Mouse (Mus musculus) heart, postnatal 0 days (tissue): ENCODE results near the gene Zfand4. TPM values are rescaled to one million over a fixed set of nuclear protein-coding genes. Genes with fewer than 3 reads are reported as not detected.

Experiments used
- ATAC-seq: fragments of 200-750 bp; cut with Nextera tagmentation; 2 replicates; pipeline ENCODE4 v1.8.0; 2017; ENCODE audit warnings: low read depth, moderate number of reproducible peaks, moderate library complexity; ENCODE audit not compliant: insufficient read depth
- DNase-seq: peaks from one replicate; pipeline ENCODE4 v3.0.0-alpha.2; 2016; ENCODE audit warnings: low spot score
- H3K27ac ChIP-seq: fragments of 300-500 bp; sonication (generic); 2 replicates; pipeline ENCODE4 v1.5.1; 2014; ENCODE audit warnings: low read depth, mild to moderate bottlenecking
- H3K27me3 ChIP-seq: fragments of 300-500 bp; sonication (generic); 2 replicates; pipeline ENCODE4 v1.6.1; 2014; ENCODE audit warnings: low read length, mixed read lengths; ENCODE audit not compliant: control insufficient read depth, insufficient read depth
- H3K36me3 ChIP-seq: fragments of 300-500 bp; sonication (generic); replicated peaks from 2 replicates; pipeline ENCODE4 v1.6.1; 2014; ENCODE audit warnings: low read length, mixed read lengths; ENCODE audit not compliant: control insufficient read depth, insufficient read depth
- H3K4me1 ChIP-seq: fragments of 300-500 bp; sonication (generic); 2 replicates; pipeline ENCODE4 v1.6.1; 2014; ENCODE audit warnings: antibody characterized with exemption; ENCODE audit not compliant: control insufficient read depth, insufficient read depth
- H3K4me2 ChIP-seq: fragments of 300-500 bp; sonication (generic); 2 replicates; pipeline ENCODE4 v1.6.1; 2014; ENCODE audit warnings: low read depth, mild to moderate bottlenecking, low read length, moderate library complexity
- H3K4me3 ChIP-seq: fragments of 300-500 bp; sonication (generic); 2 replicates; pipeline ENCODE4 v1.5.1; 2014; ENCODE audit warnings: low read depth, low read length
- H3K9ac ChIP-seq: fragments of 300-500 bp; sonication (generic); replicated peaks from 2 replicates; pipeline ENCODE4 v1.6.1; 2014; ENCODE audit warnings: low read depth, low read length, mixed read lengths
- H3K9me3 ChIP-seq: fragments of 300-500 bp; sonication (generic); replicated peaks from 2 replicates; pipeline ENCODE4 v1.6.1; 2016; ENCODE audit warnings: low read length; ENCODE audit not compliant: control insufficient read depth
- CTCF ChIP-seq: IDR thresholded peaks from 2 replicates; pipeline ENCODE4 v1.5.1; 2016; ENCODE audit warnings: antibody characterized with exemption, control low read depth, low read depth
- EP300 ChIP-seq: IDR thresholded peaks from 2 replicates; pipeline ENCODE4 v1.6.1; 2016; ENCODE audit warnings: antibody characterized with exemption, low read depth
- WGBS: fragments of 180-500 bp; shearing (Covaris S2); extraction: QIAGEN DNeasy Blood & Tissue Kit; methylation state at CpG from one replicate; pipeline ENCODE4 v1.1.7; 2014; 5-methylcytosine and 5-hydroxymethylcytosine counted together
- polyA plus RNA-seq: library from polyadenylated mRNA; unstranded; fragments of >200 nt; fragmentation: Nextera tagmentation; extraction: Ambion mirVana; gene quantifications from 2 replicates; pipeline ENCODE4 v1.2.1, GENCODE M21; 2015
- total RNA-seq: library from RNA; depleted of rRNA; stranded (reverse); fragments of >200 nt; gene quantifications from 2 replicates; pipeline ENCODE4 v1.2.3, GENCODE M21; 2014; ENCODE audit warnings: low replicate concordance

The Zfand4 gene
- total and polyA plus RNA-seq, 2 experiments from 2014 or later = 2.1 to 4.6 TPM

DNA sequence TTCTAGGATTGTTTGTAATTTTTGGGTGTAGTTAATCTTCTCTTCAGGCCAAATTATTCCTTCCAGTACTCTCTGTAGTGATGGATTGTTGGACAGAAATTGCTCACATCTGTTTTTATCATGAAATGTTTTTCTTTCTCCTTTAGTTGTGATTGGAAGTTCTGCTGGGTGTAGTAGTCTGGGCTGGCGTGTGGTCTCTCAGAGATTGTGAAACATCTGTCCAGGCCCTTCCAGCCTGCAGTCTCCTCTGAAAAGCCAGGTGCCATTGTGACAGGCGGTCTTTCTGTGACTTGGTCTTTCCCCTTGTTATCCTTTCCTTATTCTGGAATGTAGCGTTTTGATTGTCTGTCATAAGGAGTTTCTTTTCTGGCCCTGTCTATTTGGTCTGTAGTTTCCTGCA lies 55.2 kb downstream of the Zfand4 start:
- ATAC-seq (no peak), DNase-seq (no peak)

DNA sequence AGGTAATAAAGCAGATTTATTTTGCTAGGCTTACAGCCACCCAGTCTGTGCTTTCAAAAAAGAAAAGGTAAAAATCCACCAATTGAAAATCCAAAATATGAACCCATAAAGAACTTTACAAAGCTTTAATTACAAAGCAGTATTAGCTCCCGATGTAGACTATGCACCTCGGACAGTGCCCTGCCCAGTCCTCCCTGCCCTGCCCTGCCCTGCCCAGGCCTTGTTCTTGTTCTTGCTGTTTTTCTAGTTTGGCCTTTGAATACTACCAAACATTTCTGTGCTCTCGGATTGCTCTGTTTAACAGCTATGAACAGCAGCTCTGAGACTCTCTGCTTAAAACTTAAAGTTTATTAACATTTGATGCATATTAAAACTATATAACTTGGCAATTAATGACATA lies 62.6 kb downstream of the Zfand4 start:
- Histone ChIP-seq H3K27me3 (no peaks in the 10 kb centered on the region), H3K9me3 (no peaks in the 10 kb centered on the region), H3K36me3 (no peaks in the 10 kb centered on the region), H3K9ac (no peak overlapping the region), H3K4me2 (no peak overlapping the region), H3K27ac (no peak overlapping the region), H3K4me3 (no peak overlapping the region), H3K4me1 (no peaks in the 10 kb centered on the region)
- DNase-seq (no peak), ATAC-seq (no peak)
- TF ChIP-seq EP300 = no peak
- TF ChIP-seq CTCF = no peak
- WGBS = 77% methylated on average over 3 of the region's 3 CpGs

More for the DNA sequence above, 55.2 kb downstream of the Zfand4 start:
- no peaks in the 10 kb centered on the region for H3K4me1 ChIP-seq
- WGBS = 70% methylated on average over 3 of the region's 3 CpGs
- no peak overlapping the region for H3K4me2 ChIP-seq
- no peak overlapping the region for H3K27ac ChIP-seq
- no peaks in the 10 kb centered on the region for H3K9me3 ChIP-seq
- no peak overlapping the region for H3K9ac ChIP-seq
- no peaks in the 10 kb centered on the region for H3K36me3 ChIP-seq
- no peak overlapping the region for H3K4me3 ChIP-seq
- no peaks in the 10 kb centered on the region for H3K27me3 ChIP-seq
- no peak for TF ChIP-seq CTCF
- TF ChIP-seq EP300 = no peak

DNA sequence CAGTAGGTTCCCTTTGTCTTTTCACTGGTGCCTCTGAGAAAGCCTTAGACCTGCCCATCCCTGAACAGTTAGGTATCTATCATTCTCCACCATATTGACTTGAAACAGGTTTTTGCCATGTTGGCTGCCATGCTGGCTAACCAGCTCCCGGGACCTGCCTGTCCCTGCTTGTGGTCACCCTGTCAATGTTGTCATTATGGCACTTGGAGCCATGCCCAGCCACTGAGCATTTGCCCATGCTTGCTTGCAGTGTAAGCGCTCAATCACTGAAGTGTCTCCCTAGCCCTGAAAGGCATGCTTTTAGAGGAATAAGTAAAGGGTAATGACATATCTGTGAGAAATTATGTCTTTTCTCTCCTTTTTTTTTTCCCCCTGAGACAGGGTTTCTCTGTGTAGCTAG lies 67.4 kb downstream of the Zfand4 start:
- no peaks in the 10 kb centered on the region for H3K9me3 ChIP-seq
- no peak overlapping the region for H3K4me3 ChIP-seq
- TF ChIP-seq EP300 = no peak
- TF ChIP-seq CTCF = no peak
- H3K27me3 ChIP-seq = no peaks in the 10 kb centered on the region
- 70% methylated on average over 2 of the region's 2 CpGs for WGBS
- no peaks in the 10 kb centered on the region for H3K4me1 ChIP-seq
- H3K4me2 ChIP-seq = no peak overlapping the region
- H3K36me3 ChIP-seq = no peaks in the 10 kb centered on the region
- H3K9ac ChIP-seq = no peak overlapping the region
- no peak for DNase-seq
- no peak for ATAC-seq
- H3K27ac ChIP-seq = no peak overlapping the region

DNA sequence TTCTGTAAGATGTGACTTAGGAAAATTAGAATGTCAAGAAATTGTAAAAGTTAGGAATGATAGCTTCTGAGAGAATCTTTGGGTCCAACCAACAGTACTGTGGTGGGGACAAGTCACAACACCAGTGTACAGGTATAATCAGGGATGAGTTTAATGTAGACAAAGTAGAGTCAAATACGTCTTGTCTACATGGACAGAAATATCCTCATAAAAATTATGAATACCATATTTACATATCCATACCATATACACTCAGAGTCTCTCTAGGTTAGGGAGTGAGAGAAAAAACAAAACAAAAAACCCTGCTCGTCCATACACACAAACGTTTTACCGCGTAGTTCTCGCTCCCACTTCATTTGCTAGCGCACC lies 73.4 kb downstream of the Zfand4 start:
- Histone ChIP-seq H3K27me3 (no peaks in the 10 kb centered on the region), H3K27ac (no peak overlapping the region), H3K4me2 (peak overlapping the region; percentile 88), H3K4me1 (no peaks in the 10 kb centered on the region), H3K9me3 (no peaks in the 10 kb centered on the region), H3K36me3 (no peaks in the 10 kb centered on the region), H3K9ac (peak overlapping the region; percentile 76), H3K4me3 (peak overlapping the region; percentile 86)
- no peak for ATAC-seq
- no peak for TF ChIP-seq EP300
- no peak for TF ChIP-seq CTCF
- WGBS = 2% methylated on average over 7 of the region's 7 CpGs
- DNase-seq = no peak

DNA sequence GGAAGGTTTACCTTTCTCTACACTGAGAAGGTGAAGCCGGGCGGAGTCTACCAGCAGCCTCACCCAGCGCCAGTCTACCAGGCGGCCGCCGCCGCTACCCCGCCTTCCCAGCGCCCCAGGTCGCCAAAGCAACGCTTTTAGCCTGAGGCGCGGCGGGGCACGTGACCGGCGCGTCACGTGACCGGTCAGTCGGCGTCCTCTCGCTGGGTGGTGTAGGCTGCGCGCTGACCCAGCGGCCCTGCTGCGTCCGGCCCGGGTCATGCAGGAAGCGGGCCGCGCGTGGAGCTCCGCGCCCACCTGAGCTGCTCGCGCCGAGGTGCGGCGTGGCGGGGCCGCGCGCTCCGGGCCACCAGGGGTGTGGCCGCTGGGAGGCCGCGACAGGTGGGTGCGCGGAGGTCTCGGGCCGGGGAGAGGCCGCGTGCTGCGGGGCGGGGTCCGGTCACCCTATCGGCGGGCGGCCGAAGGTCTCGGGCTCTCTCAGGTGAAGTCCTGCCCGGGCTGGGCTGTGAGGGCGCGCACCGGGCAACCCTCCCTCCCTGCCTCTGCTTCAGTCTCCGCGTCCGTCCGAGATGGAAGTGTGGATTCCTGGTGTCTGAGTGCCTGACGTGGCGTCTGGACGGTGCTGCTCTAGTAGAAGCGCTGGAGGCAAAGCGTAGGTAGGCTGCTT lies 73.9 kb downstream of the Zfand4 start, which contains the start of gene March8:
Gene March8, plus strand, starts transcription at position 190 of the 667 bp plus-strand sequence.
- no peaks in the 10 kb centered on the region for H3K4me1 ChIP-seq
- no peak for TF ChIP-seq EP300
- no peak; the same call in 1 of the 2 replicates for TF ChIP-seq CTCF
- H3K9me3 ChIP-seq = no peaks in the 10 kb centered on the region
- H3K9ac ChIP-seq = peak within 1 kb of the TSS; percentile 76
- ATAC-seq (peak; percentile 98), DNase-seq (peak; percentile 87)
- peak within 1 kb of the TSS; percentile 18; the same call in 1 of the 2 replicates for H3K27ac ChIP-seq
- no peaks in the 10 kb centered on the region for H3K27me3 ChIP-seq
- 1% methylated on average over 63 of the region's 75 CpGs for WGBS
- H3K4me2 ChIP-seq = peak within 1 kb of the TSS; percentile 88
- H3K36me3 ChIP-seq = no peaks in the 10 kb centered on the region
- peak within 1 kb of the TSS; percentile 86 for H3K4me3 ChIP-seq

DNA sequence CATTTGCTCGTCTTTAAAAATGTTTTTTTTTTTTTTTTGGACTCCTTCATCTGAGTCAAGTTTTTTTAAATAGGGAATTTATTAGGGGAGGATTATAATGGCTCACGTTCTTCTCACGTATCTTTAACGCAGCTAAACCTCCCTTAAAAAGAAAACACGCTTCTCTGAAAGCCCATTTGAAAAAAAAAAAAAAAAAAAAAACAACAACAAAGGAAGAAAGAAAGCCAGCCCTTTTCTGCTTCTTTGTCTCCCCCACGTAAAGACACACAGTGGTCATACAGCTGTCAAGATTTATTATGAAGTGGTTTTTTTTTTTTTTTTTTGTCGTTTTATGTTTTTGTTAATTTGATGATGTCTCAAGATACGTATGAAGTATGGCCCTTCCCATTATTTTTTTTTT lies 74.5 kb downstream of the Zfand4 start:
- Histone ChIP-seq H3K36me3 (no peaks in the 10 kb centered on the region), H3K4me1 (no peaks in the 10 kb centered on the region), H3K9ac (peak overlapping the region; percentile 76), H3K4me3 (peak overlapping the region; percentile 86), H3K27me3 (no peaks in the 10 kb centered on the region), H3K27ac (no peak overlapping the region), H3K9me3 (no peaks in the 10 kb centered on the region), H3K4me2 (peak overlapping the region; percentile 88)
- DNase-seq (no peak), ATAC-seq (no peak)
- 8% methylated on average over 8 of the region's 8 CpGs for WGBS
- no peak for TF ChIP-seq EP300
- no peak for TF ChIP-seq CTCF
